Mouse (Mus musculus): ENCODE measurements around the gene Bola2. TPM values are rescaled to one million over a fixed set of nuclear protein-coding genes. Genes with fewer than 3 reads are reported as not detected.
"Not testable (repeated sequence)": the region's sequence is repeated elsewhere in the genome, so short reads cannot be mapped to it uniquely, and the experiment has no call there.

Bola2 gene
- polyA plus RNA-seq, 1 experiment = 35.7 TPM

DNA sequence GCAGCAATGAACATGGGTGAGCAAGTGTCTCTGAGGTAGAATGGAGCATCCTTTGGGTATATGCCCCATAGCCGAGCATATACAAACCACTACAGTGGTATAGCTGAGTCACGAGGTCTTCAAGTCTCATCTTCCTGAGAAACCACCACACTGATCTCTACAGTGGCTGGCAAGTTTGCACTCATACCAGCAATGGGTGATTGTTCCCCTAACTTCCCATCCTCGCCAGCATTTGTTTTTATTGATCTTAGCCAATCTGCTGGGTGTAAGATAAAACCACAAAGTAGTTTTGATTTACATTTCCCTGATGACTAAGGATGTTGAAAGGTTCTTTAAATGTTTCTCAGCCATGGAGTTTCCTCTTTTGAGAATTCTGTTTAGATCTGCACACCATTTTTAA, 29.9 kb downstream of the Bola2 start:
- no peaks in the 10 kb centered on the region for H3K4me1 ChIP-seq (ENCODE audit: control insufficient read depth, insufficient read depth, low read length)
- H3K4me3 ChIP-seq (ENCODE audit: control insufficient read depth, low read depth, low read length) = no peak overlapping the region
- H3K27me3 ChIP-seq (ENCODE audit: control insufficient read depth, insufficient read depth, low read length) = no peaks in the 10 kb centered on the region
- H3K27ac ChIP-seq (ENCODE audit: control insufficient read depth, insufficient read depth, low read depth, low read length) = no peak overlapping the region
- H3K36me3 ChIP-seq (ENCODE audit: control insufficient read depth, insufficient read depth, low read length) = no peaks in the 10 kb centered on the region
- no peak for TF ChIP-seq CTCF (IDR thresholded peaks at IDR 0.05; ENCODE audit: control insufficient read depth, insufficient read depth, insufficient replicate concordance, low read depth, low read length)
- TF ChIP-seq POLR2A (IDR thresholded peaks at IDR 0.05; ENCODE audit: control insufficient read depth, low read depth, low read length) = no peak

DNA sequence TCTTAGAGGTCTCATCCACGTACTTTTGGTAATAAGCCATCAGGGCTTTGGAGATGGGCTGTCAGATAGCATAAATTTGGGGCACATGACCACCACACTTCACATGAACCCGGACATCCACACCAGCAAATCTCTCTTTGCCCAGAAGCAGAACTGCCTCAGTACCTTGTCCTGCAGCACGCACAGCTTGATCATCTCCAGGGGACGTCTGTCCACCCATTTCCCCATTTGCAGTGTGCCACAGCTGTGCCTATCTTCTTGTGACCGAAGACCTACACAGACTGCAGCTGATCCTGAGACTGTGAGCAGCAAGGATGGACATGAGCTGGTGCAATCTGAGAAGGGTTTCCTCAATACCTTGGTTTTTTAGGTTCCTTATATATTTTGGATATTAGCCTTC, 30.5 kb downstream of the Bola2 start:
- Histone ChIP-seq H3K4me1 (ENCODE audit: control insufficient read depth, insufficient read depth, low read length) (no peaks in the 10 kb centered on the region), H3K27me3 (ENCODE audit: control insufficient read depth, insufficient read depth, low read length) (no peaks in the 10 kb centered on the region), H3K4me3 (ENCODE audit: control insufficient read depth, low read depth, low read length) (no peak overlapping the region), H3K27ac (ENCODE audit: control insufficient read depth, insufficient read depth, low read depth, low read length) (no peak overlapping the region), H3K36me3 (ENCODE audit: control insufficient read depth, insufficient read depth, low read length) (no peaks in the 10 kb centered on the region)
- TF ChIP-seq CTCF (IDR thresholded peaks at IDR 0.05; ENCODE audit: control insufficient read depth, insufficient read depth, insufficient replicate concordance, low read depth, low read length) (no peak), POLR2A (IDR thresholded peaks at IDR 0.05; ENCODE audit: control insufficient read depth, low read depth, low read length) (no peak)

GRCm38 (mm10) chr7:126730256-126730789, 35.1 kb downstream of the Bola2 start:
- H3K4me3 ChIP-seq (ENCODE audit: control insufficient read depth, low read depth, low read length); H3K36me3 ChIP-seq (ENCODE audit: control insufficient read depth, insufficient read depth, low read length); H3K27ac ChIP-seq (ENCODE audit: control insufficient read depth, insufficient read depth, low read depth, low read length): not testable (repeated sequence)

DNA sequence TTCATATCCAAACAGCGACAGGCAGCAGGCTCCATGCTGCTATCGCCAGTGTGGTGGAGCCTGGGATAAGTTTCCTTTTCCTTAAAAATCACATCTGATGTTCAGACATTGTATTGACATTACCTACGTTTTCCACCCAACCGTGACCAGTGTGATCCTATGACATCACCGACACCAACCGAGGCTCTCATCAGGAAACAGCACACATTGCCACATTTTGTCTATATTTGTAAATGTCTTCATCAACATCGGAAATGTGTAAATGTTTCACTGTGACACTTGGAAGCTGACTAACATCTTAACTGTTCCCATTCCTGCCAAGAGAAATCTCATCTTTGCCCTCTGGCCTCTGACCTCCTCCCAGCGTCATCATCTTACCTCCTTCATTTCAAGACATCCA, 40.9 kb downstream of the Bola2 start:
- Histone ChIP-seq H3K27me3 (ENCODE audit: control insufficient read depth, insufficient read depth, low read length) (no peaks in the 10 kb centered on the region), H3K36me3 (ENCODE audit: control insufficient read depth, insufficient read depth, low read length) (no peaks in the 10 kb centered on the region), H3K27ac (ENCODE audit: control insufficient read depth, insufficient read depth, low read depth, low read length) (no peak overlapping the region), H3K4me1 (ENCODE audit: control insufficient read depth, insufficient read depth, low read length) (peaks cover 11% of the 10 kb centered on the region), H3K4me3 (ENCODE audit: control insufficient read depth, low read depth, low read length) (no peak overlapping the region)
- TF ChIP-seq POLR2A (IDR thresholded peaks at IDR 0.05; ENCODE audit: control insufficient read depth, low read depth, low read length) (no peak), CTCF (IDR thresholded peaks at IDR 0.05; ENCODE audit: control insufficient read depth, insufficient read depth, insufficient replicate concordance, low read depth, low read length) (no peak)

More at GRCm38 (mm10) chr7:126730256-126730789, 35.1 kb downstream of the Bola2 start:
- H3K4me1 ChIP-seq (ENCODE audit: control insufficient read depth, insufficient read depth, low read length); H3K27me3 ChIP-seq (ENCODE audit: control insufficient read depth, insufficient read depth, low read length): not testable (repeated sequence)

DNA sequence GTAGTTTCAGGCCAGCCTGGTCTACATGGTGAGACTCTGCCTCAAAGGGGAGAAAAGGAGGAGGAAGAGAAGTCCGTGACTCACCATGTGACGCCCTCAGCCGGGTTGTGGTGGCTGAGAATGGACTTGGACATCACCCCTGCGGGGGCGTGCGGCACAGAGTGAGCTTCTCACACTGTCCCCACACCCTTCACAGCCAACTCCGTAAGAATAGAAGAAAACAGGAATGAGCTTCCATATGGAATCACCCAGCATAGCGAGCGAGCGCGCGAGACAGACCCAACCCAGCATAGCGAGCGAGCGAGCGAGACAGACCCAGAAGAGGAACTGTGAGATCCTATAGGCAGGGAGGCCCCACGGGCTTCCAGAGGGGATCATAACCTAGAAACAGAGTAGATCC, 44.4 kb downstream of the Bola2 start:
- Histone ChIP-seq H3K36me3 (ENCODE audit: control insufficient read depth, insufficient read depth, low read length) (no peaks in the 10 kb centered on the region), H3K27ac (ENCODE audit: control insufficient read depth, insufficient read depth, low read depth, low read length) (peak overlapping the region; percentile 1; the same call in 1 of the 2 replicates), H3K4me3 (ENCODE audit: control insufficient read depth, low read depth, low read length) (peak overlapping the region; percentile 88), H3K27me3 (ENCODE audit: control insufficient read depth, insufficient read depth, low read length) (no peaks in the 10 kb centered on the region), H3K4me1 (ENCODE audit: control insufficient read depth, insufficient read depth, low read length) (peaks cover 13% of the 10 kb centered on the region)
- TF ChIP-seq CTCF (IDR thresholded peaks at IDR 0.05; ENCODE audit: control insufficient read depth, insufficient read depth, insufficient replicate concordance, low read depth, low read length) (no peak), POLR2A (IDR thresholded peaks at IDR 0.05; ENCODE audit: control insufficient read depth, low read depth, low read length) (peak; percentile 10; the same call in 1 of the 2 replicates)

DNA sequence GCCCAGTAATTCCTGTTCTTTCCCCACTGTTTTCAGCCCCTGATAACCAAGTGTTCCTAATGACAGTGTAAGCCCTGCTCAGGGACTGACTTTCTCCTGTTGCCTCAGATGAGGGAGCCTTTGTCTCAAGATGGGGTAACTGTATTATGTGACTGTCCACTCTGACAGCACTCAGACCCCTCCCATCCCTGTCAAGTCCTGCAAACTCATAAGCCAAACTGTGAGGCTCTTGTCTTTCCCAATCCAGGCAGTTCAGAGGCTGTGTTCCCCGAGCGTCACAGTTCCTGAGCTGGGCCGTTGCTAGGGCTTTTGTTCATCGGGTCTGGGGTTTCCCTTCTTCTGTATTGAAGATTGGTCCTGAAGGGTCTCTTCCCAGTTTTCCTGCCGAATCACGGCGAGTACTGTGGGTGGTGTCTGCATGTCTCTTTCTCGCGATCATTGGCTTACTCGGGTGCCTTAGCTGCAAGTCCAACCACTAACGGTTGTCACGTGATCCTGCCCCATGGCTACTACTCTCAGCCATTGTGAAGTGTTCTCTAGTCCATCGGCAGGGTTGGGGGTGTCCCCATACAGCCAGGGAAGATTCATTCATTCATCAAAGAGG, 45.0 kb downstream of the Bola2 start:
- TF ChIP-seq CTCF (IDR thresholded peaks at IDR 0.05; ENCODE audit: control insufficient read depth, insufficient read depth, insufficient replicate concordance, low read depth, low read length) (no peak), POLR2A (IDR thresholded peaks at IDR 0.05; ENCODE audit: control insufficient read depth, low read depth, low read length) (no peak)
- Histone ChIP-seq H3K27me3 (ENCODE audit: control insufficient read depth, insufficient read depth, low read length) (no peaks in the 10 kb centered on the region), H3K4me3 (ENCODE audit: control insufficient read depth, low read depth, low read length) (peak overlapping the region; percentile 88), H3K4me1 (ENCODE audit: control insufficient read depth, insufficient read depth, low read length) (peaks cover 13% of the 10 kb centered on the region), H3K27ac (ENCODE audit: control insufficient read depth, insufficient read depth, low read depth, low read length) (peak overlapping the region; percentile 1), H3K36me3 (ENCODE audit: control insufficient read depth, insufficient read depth, low read length) (no peaks in the 10 kb centered on the region)

- Histone ChIP-seq H3K27me3 (ENCODE audit: control insufficient read depth, insufficient read depth, low read length) (no peaks in the 10 kb centered on the region), H3K27ac (ENCODE audit: control insufficient read depth, insufficient read depth, low read depth, low read length) (peak overlapping the region; percentile 1; the same call in 1 of the 2 replicates), H3K4me1 (ENCODE audit: control insufficient read depth, insufficient read depth, low read length) (peaks cover 13% of the 10 kb centered on the region), H3K4me3 (ENCODE audit: control insufficient read depth, low read depth, low read length) (peak overlapping the region; percentile 88), H3K36me3 (ENCODE audit: control insufficient read depth, insufficient read depth, low read length) (no peaks in the 10 kb centered on the region)
- TF ChIP-seq CTCF (IDR thresholded peaks at IDR 0.05; ENCODE audit: control insufficient read depth, insufficient read depth, insufficient replicate concordance, low read depth, low read length) (no peak), POLR2A (IDR thresholded peaks at IDR 0.05; ENCODE audit: control insufficient read depth, low read depth, low read length) (no peak)
Observed at GRCm38 (mm10) chr7:126740977-126741376, 45.8 kb downstream of the Bola2 start.

Measured in testis, adult 2 months (tissue).